Mouse (Mus musculus) myocyte (in vitro differentiated cells): ENCODE data around the gene Ryr2. TPM values are rescaled to one million over a fixed set of nuclear protein-coding genes. Genes with fewer than 3 reads are reported as not detected.

Experiments used
- H3K27me3 ChIP-seq: one replicate; pipeline ENCODE4 v1.6.1; 2011; ENCODE audit not compliant: control insufficient read depth, insufficient read depth, insufficient read length
- H3K36me3 ChIP-seq: one replicate; pipeline ENCODE4 v1.6.1; 2011; ENCODE audit not compliant: control insufficient read depth, insufficient read depth
- H3K4me2 ChIP-seq: one replicate; pipeline ENCODE4 v1.6.1; 2011; ENCODE audit warnings: low read depth, control low read depth
- H3K4me3 ChIP-seq: one replicate; pipeline ENCODE4 v1.5.1; 2011; ENCODE audit warnings: mild to moderate bottlenecking, control low read depth, moderate library complexity
- H3K79me2 ChIP-seq: one replicate; pipeline ENCODE4 v1.6.1; 2011; ENCODE audit not compliant: control insufficient read depth, insufficient read depth
- H3ac ChIP-seq: one replicate; pipeline ENCODE4 v1.6.1; 2011; ENCODE audit not compliant: control insufficient read depth, insufficient read length
- CEBPB ChIP-seq: IDR thresholded peaks from 2 replicates; pipeline ENCODE4 v1.6.1; 2011; ENCODE audit warnings: mild to moderate bottlenecking, moderate library complexity; ENCODE audit not compliant: poor library complexity, insufficient read depth, severe bottlenecking
- E2F4 ChIP-seq: IDR thresholded peaks from one replicate; pipeline ENCODE4 v1.6.1; 2011; ENCODE audit warnings: mild to moderate bottlenecking, control low read depth, moderate library complexity; ENCODE audit not compliant: insufficient read depth
- MAX ChIP-seq: IDR thresholded peaks from one replicate; pipeline ENCODE4 v1.6.1; 2011; ENCODE audit warnings: low read depth, mild to moderate bottlenecking, control low read depth
- MYOD1 ChIP-seq, 3 experiments: IDR thresholded peaks; one replicate each; pipeline ENCODE4 v1.6.1; 2011; ENCODE audit warnings: control low read depth in 2 of 3, low read depth in 2 of 3, mild to moderate bottlenecking in 2 of 3, moderate library complexity in 1 of 3; ENCODE audit not compliant: insufficient read length in 2 of 3, control insufficient read depth in 1 of 3
- MYOG ChIP-seq, 3 experiments: IDR thresholded peaks; one replicate each; pipeline ENCODE4 v1.6.1; 2011; ENCODE audit warnings: control low read depth in 2 of 3, low read depth in 2 of 3, mild to moderate bottlenecking in 2 of 3; ENCODE audit not compliant: insufficient read length in 2 of 3, control insufficient read depth in 1 of 3, insufficient read depth in 1 of 3
- POLR2A ChIP-seq: IDR thresholded peaks from one replicate; pipeline ENCODE4 v1.6.1; 2011; ENCODE audit warnings: low read depth, mild to moderate bottlenecking, control low read depth, moderate library complexity; ENCODE audit not compliant: insufficient read length
- POLR2AphosphoS2 ChIP-seq: IDR thresholded peaks from one replicate; pipeline ENCODE4 v1.6.1; 2011; ENCODE audit warnings: low read depth, control low read depth; ENCODE audit not compliant: insufficient read length
- REST ChIP-seq: IDR thresholded peaks from one replicate; pipeline ENCODE4 v1.6.1; 2011; ENCODE audit warnings: mild to moderate bottlenecking, control low read depth, moderate library complexity; ENCODE audit not compliant: insufficient read depth, insufficient read length
- SRF ChIP-seq: IDR thresholded peaks from one replicate; pipeline ENCODE4 v1.6.1; 2011; ENCODE audit warnings: low read depth; ENCODE audit not compliant: control insufficient read depth, insufficient read length
- TCF12 ChIP-seq: IDR thresholded peaks from one replicate; pipeline ENCODE4 v1.6.1; 2011; ENCODE audit warnings: mild to moderate bottlenecking, control low read depth; ENCODE audit not compliant: poor library complexity, insufficient read depth, severe bottlenecking
- TCF3 ChIP-seq: IDR thresholded peaks from one replicate; pipeline ENCODE4 v1.6.1; 2011; ENCODE audit warnings: low read depth, control low read depth; ENCODE audit not compliant: insufficient read length
- USF1 ChIP-seq: IDR thresholded peaks from one replicate; pipeline ENCODE4 v1.6.1; 2011; ENCODE audit warnings: low read depth, mild to moderate bottlenecking, control low read depth, moderate library complexity
- polyA plus RNA-seq: library from polyadenylated mRNA; unstranded; fragments of >200 nt; fragmentation: generic; extraction: Trizol; gene quantifications from one replicate; pipeline ENCODE4 v1.2.1, GENCODE M21; 2012; ENCODE audit warnings: missing spikeins

Gene Ryr2
- polyA plus RNA-seq, 1 experiment = not detected

DNA sequence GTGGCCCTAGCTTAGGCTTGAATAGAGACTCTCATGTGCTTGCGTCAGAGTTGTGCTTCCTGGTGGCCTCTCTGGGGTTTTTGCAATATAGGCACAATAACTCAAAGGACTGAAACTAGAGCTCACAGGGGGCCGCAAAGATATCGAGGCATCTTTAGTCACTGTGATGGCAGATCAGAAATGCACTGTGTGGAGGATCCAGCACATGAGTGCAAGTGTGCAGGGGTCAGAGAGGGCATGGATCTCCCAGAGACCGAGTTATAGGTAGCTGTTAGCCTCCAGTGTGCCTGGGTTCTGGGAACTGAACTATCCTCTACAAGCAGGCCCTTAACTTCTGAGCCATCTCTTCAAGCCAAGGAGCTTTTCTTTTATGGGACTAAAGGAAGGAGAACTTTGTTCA is 269.6 kb downstream of the Ryr2 start:
- TF ChIP-seq MYOG (IDR thresholded peaks at IDR 0.05; ENCODE audit: control insufficient read depth in 1 of 3, insufficient read depth in 1 of 3, insufficient read length in 2 of 3, low read depth in 2 of 3) (no peak), E2F4 (no peak), TCF12 (no peak), POLR2A (no peak), MAX (no peak), POLR2AphosphoS2 (no peak)
- no peaks in the 10 kb centered on the region for H3K79me2 ChIP-seq
- H3K36me3 ChIP-seq = no peaks in the 10 kb centered on the region
- H3K4me3 ChIP-seq = no peak overlapping the region
- H3ac ChIP-seq = no peak overlapping the region
- H3K27me3 ChIP-seq = no peaks in the 10 kb centered on the region
- H3K4me2 ChIP-seq = no peak overlapping the region

DNA sequence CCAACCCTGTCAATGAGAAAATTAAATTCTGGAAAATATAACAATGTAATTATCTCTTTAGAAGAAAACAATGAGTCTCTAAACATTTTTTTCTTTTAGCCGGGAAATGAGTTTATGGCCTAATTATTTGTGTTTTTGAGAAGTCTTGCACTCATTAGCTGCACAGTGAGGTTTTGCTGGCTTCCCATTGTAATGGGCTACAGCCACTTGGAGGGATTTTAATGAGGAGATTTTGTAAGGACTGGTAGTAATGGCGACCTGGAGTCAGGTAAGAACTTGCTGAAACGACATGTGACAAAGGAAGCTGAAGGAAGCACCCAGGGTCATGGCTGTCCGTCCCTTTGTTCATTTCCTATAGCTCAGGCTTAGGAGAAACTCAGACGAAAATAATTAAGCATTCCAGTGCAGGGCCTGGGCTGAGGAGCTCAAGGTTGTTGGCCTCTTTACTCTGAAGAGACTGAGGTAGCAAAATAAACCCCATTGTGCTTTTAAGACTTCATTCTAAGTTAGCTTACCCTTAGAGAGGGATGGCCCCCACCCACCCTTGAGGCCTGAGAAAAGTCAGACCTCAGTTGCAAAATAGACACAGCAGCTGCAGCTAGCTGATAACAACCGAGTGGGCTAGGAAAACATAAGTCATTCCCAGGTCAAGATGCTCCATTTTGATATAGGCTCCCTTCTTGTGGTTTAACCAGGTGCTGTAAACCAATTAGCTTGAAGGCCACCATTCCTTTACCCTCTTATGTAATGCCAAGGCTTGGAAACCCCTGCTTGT is 270.3 kb downstream of the Ryr2 start:
- H3ac ChIP-seq = no peak overlapping the region

DNA sequence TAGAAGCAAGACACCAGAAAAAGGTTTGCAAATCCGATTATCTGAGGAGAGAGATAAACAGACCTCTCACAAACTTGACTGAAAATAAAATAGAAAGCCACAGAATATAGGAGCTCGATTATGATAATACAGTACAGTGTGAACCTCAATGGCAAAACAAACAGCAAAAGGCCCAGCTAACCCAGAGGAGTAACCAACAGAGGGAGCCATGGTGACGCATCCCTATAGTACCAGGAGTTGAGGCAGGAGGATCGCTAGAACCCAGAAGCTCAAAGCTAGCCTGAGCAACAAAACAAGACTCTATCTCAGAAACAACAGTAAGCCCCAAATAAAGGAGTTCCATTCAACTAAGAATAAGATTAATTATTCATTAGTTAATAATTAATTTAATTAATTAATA is 275.5 kb downstream of the Ryr2 start:
- H3K4me3 ChIP-seq = no peak overlapping the region
- no peaks in the 10 kb centered on the region for H3K27me3 ChIP-seq
- H3K4me2 ChIP-seq = no peak overlapping the region
- H3K79me2 ChIP-seq = no peaks in the 10 kb centered on the region
- H3ac ChIP-seq = no peak overlapping the region
- TF ChIP-seq REST (no peak), TCF3 (no peak), POLR2AphosphoS2 (no peak), MYOD1 (IDR thresholded peaks at IDR 0.05; ENCODE audit: control insufficient read depth in 1 of 3, insufficient read length in 2 of 3, low read depth in 2 of 3) (no peak), TCF12 (no peak), E2F4 (no peak), MAX (no peak), MYOG (IDR thresholded peaks at IDR 0.05; ENCODE audit: control insufficient read depth in 1 of 3, insufficient read depth in 1 of 3, insufficient read length in 2 of 3, low read depth in 2 of 3) (no peak), CEBPB (no peak), SRF (no peak), POLR2A (no peak), USF1 (no peak)
- H3K36me3 ChIP-seq = no peaks in the 10 kb centered on the region

More for the DNA sequence above, 270.3 kb downstream of the Ryr2 start:
- H3K4me3 ChIP-seq = no peak overlapping the region
- H3K79me2 ChIP-seq = no peaks in the 10 kb centered on the region
- no peaks in the 10 kb centered on the region for H3K36me3 ChIP-seq
- TF ChIP-seq CEBPB = no peak
- no peak for TF ChIP-seq TCF12
- no peak for TF ChIP-seq SRF
- no peak for TF ChIP-seq REST
- TF ChIP-seq E2F4 = no peak
- no peak for TF ChIP-seq MAX
- TF ChIP-seq POLR2A = no peak
- TF ChIP-seq MYOG (IDR thresholded peaks at IDR 0.05; ENCODE audit: control insufficient read depth in 1 of 3, insufficient read depth in 1 of 3, insufficient read length in 2 of 3, low read depth in 2 of 3) = no peak
- no peak for TF ChIP-seq POLR2AphosphoS2
- TF ChIP-seq USF1 = no peak
- no peak for TF ChIP-seq MYOD1 (IDR thresholded peaks at IDR 0.05; ENCODE audit: control insufficient read depth in 1 of 3, insufficient read length in 2 of 3, low read depth in 2 of 3)
- no peak for TF ChIP-seq TCF3
- no peak overlapping the region for H3K4me2 ChIP-seq
- no peaks in the 10 kb centered on the region for H3K27me3 ChIP-seq

DNA sequence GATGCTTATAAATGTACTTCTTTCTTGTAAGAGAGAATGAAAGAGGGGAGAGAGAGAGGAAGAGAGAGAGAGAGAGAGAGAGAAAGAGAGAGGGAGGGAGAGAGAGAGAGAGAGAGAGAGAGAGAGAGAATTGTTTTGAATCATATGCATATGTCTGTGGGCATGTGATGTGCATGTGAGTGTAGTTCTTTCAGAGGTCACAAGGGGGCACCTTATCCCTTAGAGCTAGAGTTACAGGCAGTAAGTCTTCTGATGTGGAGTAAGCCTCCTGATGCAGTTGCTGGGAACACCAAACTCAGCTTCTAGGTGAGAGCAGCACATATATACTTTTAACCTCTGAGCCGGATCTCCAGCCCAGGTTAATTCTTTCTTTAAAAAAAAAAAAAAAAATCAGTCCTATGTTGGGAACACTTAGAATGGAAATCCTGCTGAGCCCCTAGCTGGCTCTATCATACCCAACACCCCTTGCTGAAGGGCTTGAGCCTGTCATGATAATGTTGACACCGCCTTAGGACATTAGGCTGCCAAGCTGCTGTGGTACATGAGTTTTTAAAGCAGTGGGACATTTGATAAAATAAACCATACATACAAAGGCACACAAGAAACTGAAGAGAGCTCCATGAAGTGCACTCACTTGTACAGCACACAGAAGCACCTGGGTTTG is 281.1 kb downstream of the Ryr2 start:
- Histone ChIP-seq H3K79me2 (no peaks in the 10 kb centered on the region), H3K36me3 (no peaks in the 10 kb centered on the region), H3K4me2 (no peak overlapping the region), H3K4me3 (no peak overlapping the region), H3ac (no peak overlapping the region), H3K27me3 (no peaks in the 10 kb centered on the region)
- TF ChIP-seq REST (no peak), CEBPB (no peak), POLR2AphosphoS2 (no peak), USF1 (no peak), MAX (no peak), POLR2A (no peak), MYOD1 (IDR thresholded peaks at IDR 0.05; ENCODE audit: control insufficient read depth in 1 of 3, insufficient read length in 2 of 3, low read depth in 2 of 3) (no peak), SRF (no peak), TCF12 (no peak), TCF3 (no peak), MYOG (IDR thresholded peaks at IDR 0.05; ENCODE audit: control insufficient read depth in 1 of 3, insufficient read depth in 1 of 3, insufficient read length in 2 of 3, low read depth in 2 of 3) (no peak), E2F4 (no peak)
